Mouse (Mus musculus): ENCODE results near the gene Arnt2. TPM values are rescaled to one million over a fixed set of nuclear protein-coding genes. Genes with fewer than 3 reads are reported as not detected.

Arnt2 gene
- polyA plus RNA-seq, 1 experiment from 2014 or later = 88.2 TPM

DNA sequence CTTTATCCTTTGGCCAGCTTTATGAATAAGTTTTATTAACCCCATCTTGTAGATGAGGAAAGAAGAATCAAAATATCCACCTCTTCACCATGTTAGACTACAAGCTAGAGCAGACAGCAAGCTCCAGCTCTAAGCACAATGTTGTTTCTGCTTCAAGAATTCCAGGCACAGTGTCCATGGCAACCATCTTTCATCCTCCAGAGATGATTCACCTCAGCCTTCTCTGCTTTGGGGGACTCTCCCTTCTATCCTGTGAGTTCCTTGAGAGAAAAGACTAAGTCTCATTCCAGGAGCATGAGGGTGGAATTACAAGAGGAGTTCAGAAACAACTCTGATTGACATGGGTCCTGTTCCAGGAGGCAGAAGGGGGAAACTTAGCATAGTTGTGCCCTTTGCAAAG is 22.2 kb upstream of the Arnt2 start:
- no peaks in the 10 kb centered on the region for H3K9me3 ChIP-seq (replicated peaks; ENCODE audit: control insufficient read depth, low read length, poor library complexity, severe bottlenecking)
- H3K36me3 ChIP-seq (ENCODE audit: control insufficient read depth, insufficient read depth, low read length) = no peaks in the 10 kb centered on the region

DNA sequence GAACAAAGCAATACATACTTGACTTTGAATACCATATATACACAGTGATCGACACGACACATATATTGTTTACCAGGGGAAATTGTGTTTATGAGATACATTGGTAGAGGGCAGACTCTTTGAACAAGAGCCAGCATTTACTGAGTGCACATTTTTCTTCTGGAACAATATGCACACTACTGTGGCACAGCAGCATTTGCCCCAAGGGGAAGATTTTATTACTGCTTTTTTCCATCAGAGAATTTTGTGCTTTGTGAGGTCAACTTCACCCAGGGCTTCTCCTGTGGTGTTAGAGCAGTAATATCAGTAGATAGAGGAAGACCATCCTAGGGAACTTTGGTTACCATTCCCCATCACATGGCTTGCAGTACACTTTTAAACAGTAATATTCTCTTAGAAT is 17.2 kb upstream of the Arnt2 start:
- Histone ChIP-seq H3K27me3 (ENCODE audit: control insufficient read depth, insufficient read depth, low read depth, low read length) (no peaks in the 10 kb centered on the region), H3K4me1 (ENCODE audit: control insufficient read depth, insufficient read depth, low read length) (peaks cover 5% of the 10 kb centered on the region; the same call in 1 of the 2 replicates), H3K9ac (ENCODE audit: low read depth, low read length) (no peak overlapping the region), H3K4me2 (ENCODE audit: low read length) (no peak overlapping the region), H3K9me3 (replicated peaks; ENCODE audit: control insufficient read depth, low read length, poor library complexity, severe bottlenecking) (no peaks in the 10 kb centered on the region), H3K27ac (ENCODE audit: low read length) (no peak overlapping the region), H3K36me3 (ENCODE audit: control insufficient read depth, insufficient read depth, low read length) (no peaks in the 10 kb centered on the region), H3K4me3 (ENCODE audit: low read depth, low read length) (no peak overlapping the region)
- WGBS = 92% methylated on average over 2 of the region's 2 CpGs
- no peak for ATAC-seq

More for the DNA sequence above, 22.2 kb upstream of the Arnt2 start:
- Histone ChIP-seq H3K27me3 (ENCODE audit: control insufficient read depth, insufficient read depth, low read depth, low read length) (no peaks in the 10 kb centered on the region), H3K27ac (ENCODE audit: low read length) (no peak overlapping the region), H3K4me3 (ENCODE audit: low read depth, low read length) (no peak overlapping the region), H3K4me1 (ENCODE audit: control insufficient read depth, insufficient read depth, low read length) (peaks cover 7% of the 10 kb centered on the region; the same call in 1 of the 2 replicates), H3K4me2 (ENCODE audit: low read length) (no peak overlapping the region), H3K9ac (ENCODE audit: low read depth, low read length) (no peak overlapping the region)
- ATAC-seq = peak; percentile 78

DNA sequence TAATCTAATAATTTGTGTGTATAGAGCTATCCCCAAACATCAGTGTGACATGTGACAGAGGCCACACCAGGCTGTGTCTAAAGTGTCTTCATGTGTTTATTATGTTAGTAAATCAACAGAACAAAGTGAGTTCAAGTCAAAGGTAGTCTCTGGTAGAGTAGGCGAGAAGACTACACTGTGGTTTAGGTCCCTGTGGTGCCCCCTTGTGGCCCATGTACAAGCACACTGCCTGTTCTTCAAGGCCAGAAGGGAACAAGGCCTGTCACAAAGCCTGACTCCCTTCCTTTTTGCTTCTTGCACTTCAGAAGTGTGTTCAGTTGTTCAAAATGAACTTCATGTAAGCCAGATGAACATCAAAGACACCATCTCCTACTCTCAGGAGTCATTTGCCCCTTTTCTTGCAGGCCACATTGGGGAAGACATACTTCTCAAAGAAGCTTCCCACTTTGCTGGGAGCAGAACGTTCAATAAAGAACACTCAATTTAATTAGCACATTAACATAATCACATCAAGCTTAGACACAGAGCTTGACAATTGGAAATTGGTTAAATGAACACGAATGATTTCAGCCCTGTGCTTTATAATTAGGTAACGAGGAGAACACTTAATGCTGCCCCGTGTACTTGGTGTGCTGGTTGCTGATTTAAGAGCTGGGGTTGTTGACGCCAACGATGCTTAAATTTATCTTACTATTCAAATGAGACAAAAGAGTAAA is 14.9 kb upstream of the Arnt2 start:
- no peak overlapping the region for H3K4me3 ChIP-seq (ENCODE audit: low read depth, low read length)
- H3K9ac ChIP-seq (ENCODE audit: low read depth, low read length) = no peak overlapping the region
- H3K36me3 ChIP-seq (ENCODE audit: control insufficient read depth, insufficient read depth, low read length) = no peaks in the 10 kb centered on the region
- H3K4me2 ChIP-seq (ENCODE audit: low read length) = no peak overlapping the region
- H3K9me3 ChIP-seq (replicated peaks; ENCODE audit: control insufficient read depth, low read length, poor library complexity, severe bottlenecking) = no peaks in the 10 kb centered on the region
- WGBS = 59% methylated on average over 7 of the region's 7 CpGs
- H3K4me1 ChIP-seq (ENCODE audit: control insufficient read depth, insufficient read depth, low read length) = no peaks in the 10 kb centered on the region
- ATAC-seq = no peak
- no peaks in the 10 kb centered on the region for H3K27me3 ChIP-seq (ENCODE audit: control insufficient read depth, insufficient read depth, low read depth, low read length)
- no peak overlapping the region for H3K27ac ChIP-seq (ENCODE audit: low read length)

- no peak for ATAC-seq
- Histone ChIP-seq H3K4me1 (ENCODE audit: control insufficient read depth, insufficient read depth, low read length) (no peaks in the 10 kb centered on the region), H3K4me3 (ENCODE audit: low read depth, low read length) (no peak overlapping the region)
These were observed 11.8 kb upstream of the Arnt2 start for GRCm38 (mm10) chr7:84421753-84422152.

GRCm38 (mm10) chr7:84421291-84421665 is 11.3 kb upstream of the Arnt2 start:
- Histone ChIP-seq H3K27me3 (ENCODE audit: control insufficient read depth, insufficient read depth, low read depth, low read length) (no peaks in the 10 kb centered on the region), H3K27ac (ENCODE audit: low read length) (no peak overlapping the region), H3K9me3 (replicated peaks; ENCODE audit: control insufficient read depth, low read length, poor library complexity, severe bottlenecking) (no peaks in the 10 kb centered on the region), H3K9ac (ENCODE audit: low read depth, low read length) (no peak overlapping the region), H3K4me3 (ENCODE audit: low read depth, low read length) (no peak overlapping the region), H3K36me3 (ENCODE audit: control insufficient read depth, insufficient read depth, low read length) (no peaks in the 10 kb centered on the region), H3K4me1 (ENCODE audit: control insufficient read depth, insufficient read depth, low read length) (no peaks in the 10 kb centered on the region), H3K4me2 (ENCODE audit: low read length) (no peak overlapping the region)
- no peak for ATAC-seq

More at GRCm38 (mm10) chr7:84421753-84422152, 11.8 kb upstream of the Arnt2 start:
- Histone ChIP-seq H3K36me3 (ENCODE audit: control insufficient read depth, insufficient read depth, low read length) (no peaks in the 10 kb centered on the region), H3K9me3 (replicated peaks; ENCODE audit: control insufficient read depth, low read length, poor library complexity, severe bottlenecking) (no peaks in the 10 kb centered on the region), H3K27ac (ENCODE audit: low read length) (no peak overlapping the region), H3K4me2 (ENCODE audit: low read length) (no peak overlapping the region), H3K27me3 (ENCODE audit: control insufficient read depth, insufficient read depth, low read depth, low read length) (no peaks in the 10 kb centered on the region), H3K9ac (ENCODE audit: low read depth, low read length) (no peak overlapping the region)

DNA sequence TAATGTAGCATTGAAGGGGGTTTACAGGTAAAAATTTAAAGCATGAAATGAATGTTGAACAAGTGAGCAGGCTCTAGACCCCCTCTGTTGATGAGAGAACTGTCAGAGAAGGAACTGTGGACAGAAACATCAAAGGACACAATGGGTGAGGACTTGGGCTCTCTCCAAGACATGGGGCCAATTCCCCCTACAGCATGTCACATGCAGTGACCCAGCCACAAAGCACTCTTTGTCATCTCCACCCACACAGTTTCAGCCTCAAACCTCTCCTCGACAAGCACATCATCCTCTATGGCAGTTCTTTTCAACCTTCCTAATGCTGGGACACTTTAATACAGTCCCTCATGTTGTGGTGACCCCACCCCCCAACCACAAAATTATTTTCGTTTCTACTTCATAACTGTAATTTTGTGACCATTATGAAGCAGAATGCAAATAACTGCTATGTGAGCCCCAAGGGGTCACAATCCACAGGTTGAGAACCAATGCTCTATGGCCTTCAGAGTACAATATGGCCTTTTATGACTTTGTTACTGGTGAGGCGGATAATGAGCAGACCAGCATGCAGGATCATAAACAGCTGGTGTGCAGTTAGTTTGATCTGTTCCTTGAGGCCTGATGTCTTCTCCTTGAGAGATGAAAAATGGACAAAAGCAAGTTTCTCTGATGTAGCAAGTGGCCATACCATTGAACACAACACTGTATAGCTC is 10.8 kb upstream of the Arnt2 start:
- no peak overlapping the region for H3K27ac ChIP-seq (ENCODE audit: low read length)
- H3K4me3 ChIP-seq (ENCODE audit: low read depth, low read length) = no peak overlapping the region
- 58% methylated on average over 3 of the region's 3 CpGs for WGBS
- no peak overlapping the region for H3K9ac ChIP-seq (ENCODE audit: low read depth, low read length)
- no peak for ATAC-seq
- no peaks in the 10 kb centered on the region for H3K27me3 ChIP-seq (ENCODE audit: control insufficient read depth, insufficient read depth, low read depth, low read length)
- H3K9me3 ChIP-seq (replicated peaks; ENCODE audit: control insufficient read depth, low read length, poor library complexity, severe bottlenecking) = no peaks in the 10 kb centered on the region
- no peaks in the 10 kb centered on the region for H3K36me3 ChIP-seq (ENCODE audit: control insufficient read depth, insufficient read depth, low read length)
- H3K4me1 ChIP-seq (ENCODE audit: control insufficient read depth, insufficient read depth, low read length) = no peaks in the 10 kb centered on the region
- H3K4me2 ChIP-seq (ENCODE audit: low read length) = no peak overlapping the region

GRCm38 (mm10) chr7:84417441-84417840 is 7.5 kb upstream of the Arnt2 start:
- Histone ChIP-seq H3K27me3 (ENCODE audit: control insufficient read depth, insufficient read depth, low read depth, low read length) (no peaks in the 10 kb centered on the region), H3K9me3 (replicated peaks; ENCODE audit: control insufficient read depth, low read length, poor library complexity, severe bottlenecking) (no peaks in the 10 kb centered on the region), H3K9ac (ENCODE audit: low read depth, low read length) (no peak overlapping the region), H3K4me2 (ENCODE audit: low read length) (no peak overlapping the region), H3K27ac (ENCODE audit: low read length) (no peak overlapping the region), H3K36me3 (ENCODE audit: control insufficient read depth, insufficient read depth, low read length) (no peaks in the 10 kb centered on the region), H3K4me1 (ENCODE audit: control insufficient read depth, insufficient read depth, low read length) (no peaks in the 10 kb centered on the region), H3K4me3 (ENCODE audit: low read depth, low read length) (no peak overlapping the region)
- no peak for ATAC-seq

DNA sequence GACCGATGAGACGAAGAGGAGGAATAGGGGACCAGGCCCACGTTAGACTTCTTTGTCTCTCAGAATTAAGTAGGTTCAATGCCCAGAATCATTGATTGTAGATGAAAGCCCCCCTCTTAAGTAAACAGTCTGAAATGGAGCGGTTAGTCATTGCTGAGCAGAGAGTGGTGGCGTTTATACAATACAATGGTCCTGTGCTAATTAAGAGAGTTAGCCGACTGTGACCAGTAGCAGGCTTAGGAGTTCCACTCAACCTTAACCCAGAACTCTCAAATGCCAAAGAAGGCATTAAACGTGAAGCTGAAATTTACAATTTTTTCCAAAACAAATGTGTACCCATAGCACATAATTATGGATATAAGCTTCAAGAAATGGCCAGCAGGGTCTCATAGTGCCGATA is 2.6 kb upstream of the Arnt2 start:
- Histone ChIP-seq H3K27ac (ENCODE audit: low read length) (no peak overlapping the region), H3K4me1 (ENCODE audit: control insufficient read depth, insufficient read depth, low read length) (peaks cover 24% of the 10 kb centered on the region)

DNA sequence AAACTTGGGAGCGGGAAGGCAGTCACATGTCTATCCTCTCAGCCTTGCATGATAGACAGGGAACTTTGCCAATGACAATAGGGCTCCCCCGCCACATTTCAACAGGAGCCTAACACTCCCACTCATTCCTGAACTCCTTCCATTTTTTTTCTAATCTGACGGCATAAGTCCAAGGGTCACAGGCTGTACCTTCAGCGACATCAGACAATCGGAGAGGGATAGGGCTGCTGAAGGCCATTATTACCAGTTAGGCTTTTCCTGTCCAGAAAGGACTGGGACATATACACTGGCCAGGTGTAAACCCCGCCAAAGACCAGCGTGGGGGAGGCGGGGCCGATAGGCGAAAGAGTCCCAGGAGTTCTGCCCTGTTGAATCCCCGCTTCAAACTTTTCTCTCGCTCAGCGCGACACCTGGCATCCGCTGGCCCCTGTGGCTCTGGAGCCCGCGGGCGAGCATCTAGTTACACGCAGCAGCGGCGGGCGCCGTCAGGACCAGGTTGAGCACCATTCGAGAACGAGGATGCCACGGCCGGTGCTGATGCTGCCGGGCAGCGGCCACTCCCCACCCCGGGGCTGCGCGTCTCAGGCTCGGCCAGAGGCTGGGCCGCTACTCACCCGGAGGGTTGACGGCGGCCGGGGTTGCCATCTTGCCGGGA is 608 bp downstream of the Arnt2 start:
- peak overlapping the region; percentile 62 for H3K4me3 ChIP-seq (ENCODE audit: low read depth, low read length)
- no peaks in the 10 kb centered on the region for H3K9me3 ChIP-seq (replicated peaks; ENCODE audit: control insufficient read depth, low read length, poor library complexity, severe bottlenecking)
- no peaks in the 10 kb centered on the region for H3K36me3 ChIP-seq (ENCODE audit: control insufficient read depth, insufficient read depth, low read length)
- H3K4me2 ChIP-seq (ENCODE audit: low read length) = peak overlapping the region; percentile 62
- peaks cover 27% of the 10 kb centered on the region for H3K4me1 ChIP-seq (ENCODE audit: control insufficient read depth, insufficient read depth, low read length)
- ATAC-seq = peak; percentile 81
- peak overlapping the region; percentile 95 for H3K27ac ChIP-seq (ENCODE audit: low read length)
- peak overlapping the region; percentile 83 for H3K9ac ChIP-seq (ENCODE audit: low read depth, low read length)
- H3K27me3 ChIP-seq (ENCODE audit: control insufficient read depth, insufficient read depth, low read depth, low read length) = no peaks in the 10 kb centered on the region
- WGBS = under 1% methylated on average over 36 of the region's 39 CpGs

More for the DNA sequence above, 2.6 kb upstream of the Arnt2 start:
- Histone ChIP-seq H3K9ac (ENCODE audit: low read depth, low read length) (no peak overlapping the region), H3K4me2 (ENCODE audit: low read length) (no peak overlapping the region), H3K27me3 (ENCODE audit: control insufficient read depth, insufficient read depth, low read depth, low read length) (no peaks in the 10 kb centered on the region), H3K4me3 (ENCODE audit: low read depth, low read length) (no peak overlapping the region), H3K9me3 (replicated peaks; ENCODE audit: control insufficient read depth, low read length, poor library complexity, severe bottlenecking) (no peaks in the 10 kb centered on the region), H3K36me3 (ENCODE audit: control insufficient read depth, insufficient read depth, low read length) (no peaks in the 10 kb centered on the region)
- 30% methylated on average over 8 of the region's 8 CpGs for WGBS
- ATAC-seq = no peak
